Mouse (Mus musculus) adrenal gland, postnatal 4 days (tissue): Measurements from ENCODE around the gene Tgfb3. TPM values are rescaled to one million over a fixed set of nuclear protein-coding genes. Genes with fewer than 3 reads are reported as not detected.

Source experiments
- DNase-seq, 2 experiments: peaks; one replicate each; pipeline ENCODE4 v3.0.0; 2021 to 2022; ENCODE audit warnings: low spot score in 2 of 2, mixed read lengths in 2 of 2
- total RNA-seq, 2 experiments: library from RNA; stranded (reverse); gene quantifications; 2 replicates each; pipeline ENCODE4 v1.2.3; 2021

Tgfb3 gene
- total RNA-seq, 2 experiments from 2014 or later = 19.8 to 23.4 TPM

DNA sequence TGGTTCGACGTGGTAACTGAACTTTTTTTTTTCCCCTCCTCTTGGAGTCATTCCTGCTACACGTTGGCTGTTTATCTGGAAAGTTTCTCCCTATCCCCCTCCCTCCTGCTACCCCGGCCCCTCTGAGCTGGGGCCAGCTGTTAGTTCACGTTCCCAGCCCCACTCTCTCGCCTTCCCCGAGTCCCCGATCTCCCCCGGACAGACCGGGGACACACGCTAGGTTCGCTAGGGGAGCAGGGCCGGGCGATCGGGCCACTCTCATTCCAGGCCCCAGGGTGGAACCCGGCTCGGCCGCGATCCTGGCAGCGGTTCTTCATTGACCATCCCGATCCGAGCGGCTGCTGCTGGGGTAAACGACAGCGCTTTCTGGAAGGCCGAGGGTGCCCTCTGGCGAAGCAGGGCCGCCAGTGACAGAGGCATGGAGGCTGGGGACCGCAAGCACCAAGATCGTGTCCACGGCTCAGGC is 394 bp upstream of the Tgfb3 start:
- peak; percentile 81 to 86 for DNase-seq

DNA sequence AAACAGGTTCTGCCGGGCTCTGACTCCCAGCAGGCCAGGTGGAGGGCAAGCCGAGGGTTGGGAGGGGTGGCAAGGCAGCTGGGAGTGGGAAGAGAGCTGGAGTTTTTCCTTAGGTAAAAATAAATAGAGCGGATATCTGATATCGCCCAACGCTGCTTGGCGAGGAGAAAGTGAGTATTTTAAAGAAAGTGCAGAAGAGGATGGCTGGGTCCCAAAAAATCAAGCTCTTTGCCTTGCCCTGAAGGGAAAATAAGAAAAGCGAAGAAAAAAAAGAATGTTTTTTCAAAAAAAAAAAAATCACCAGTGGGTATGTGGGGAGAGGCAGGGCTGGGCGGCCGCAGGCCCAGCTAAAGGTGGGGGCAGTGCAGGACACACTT is 677 bp downstream of the Tgfb3 start:
- no peak for DNase-seq

DNA sequence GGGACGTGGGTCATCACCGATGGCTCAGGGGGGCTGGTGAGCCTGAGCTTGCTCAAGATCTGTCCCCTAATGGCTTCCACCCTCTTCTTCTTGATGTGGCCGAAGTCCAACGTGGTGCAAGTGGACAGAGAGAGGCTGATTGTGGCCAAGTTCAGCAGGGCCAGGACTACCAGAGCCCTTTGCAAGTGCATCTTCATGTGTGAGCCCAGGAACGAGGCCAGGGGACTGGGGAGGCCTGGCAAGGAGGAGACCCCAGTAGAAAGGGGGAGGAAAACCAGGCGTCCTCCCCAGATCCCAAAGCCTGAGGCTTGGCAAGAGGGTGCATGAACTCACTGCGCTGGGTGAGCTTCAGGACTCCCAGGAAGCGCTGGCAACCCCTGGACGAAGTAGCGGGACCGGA is 1.1 kb downstream of the Tgfb3 start:
- no peak for DNase-seq

DNA sequence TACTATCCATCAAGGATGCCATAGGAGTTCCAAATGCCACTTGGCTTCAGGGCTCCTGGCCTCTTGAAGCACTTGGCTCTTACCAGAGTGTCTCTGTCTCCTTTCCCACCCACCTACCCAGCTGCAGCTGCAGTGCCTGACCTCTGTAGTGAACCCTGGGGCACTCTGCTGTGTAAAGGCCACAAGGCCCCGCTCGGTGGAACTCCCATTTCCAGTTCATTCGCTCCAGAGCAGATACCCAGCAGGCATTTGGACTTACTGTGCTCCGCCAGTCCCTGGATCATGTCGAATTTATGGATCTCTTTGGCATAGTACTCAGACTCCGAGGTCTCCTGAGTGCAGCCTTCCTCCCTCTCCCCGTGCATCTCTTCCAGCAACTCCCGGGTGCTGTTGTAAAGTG is 1.5 kb downstream of the Tgfb3 start:
- no peak for DNase-seq

DNA sequence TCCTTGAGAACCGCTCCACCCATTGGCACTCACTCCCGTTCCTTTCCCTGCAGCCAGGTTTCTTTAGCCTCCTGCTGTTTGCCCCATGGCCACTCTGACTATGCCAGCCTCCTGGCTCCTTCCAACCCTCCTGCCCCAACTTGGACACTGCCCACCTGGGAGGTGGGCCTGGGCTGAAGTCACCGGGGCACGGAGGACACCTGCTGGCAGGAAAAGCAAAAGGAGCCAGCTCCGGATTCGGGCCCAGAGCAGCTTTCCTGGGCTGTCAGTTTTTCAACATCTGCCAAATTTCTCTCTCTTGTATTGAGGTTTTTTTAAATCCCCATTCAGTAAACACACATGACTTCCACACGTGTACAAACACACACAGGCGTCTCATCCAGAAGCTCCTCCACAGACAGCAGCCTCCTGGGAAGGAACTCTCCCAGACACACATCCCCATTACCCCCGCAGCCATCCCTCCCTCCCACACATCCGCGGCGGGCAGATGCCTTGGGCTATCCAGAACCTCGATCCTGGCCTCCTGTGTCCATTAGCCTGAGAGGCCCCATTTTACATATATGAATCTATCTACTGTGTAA is 2.4 kb downstream of the Tgfb3 start:
- no peak for DNase-seq

DNA sequence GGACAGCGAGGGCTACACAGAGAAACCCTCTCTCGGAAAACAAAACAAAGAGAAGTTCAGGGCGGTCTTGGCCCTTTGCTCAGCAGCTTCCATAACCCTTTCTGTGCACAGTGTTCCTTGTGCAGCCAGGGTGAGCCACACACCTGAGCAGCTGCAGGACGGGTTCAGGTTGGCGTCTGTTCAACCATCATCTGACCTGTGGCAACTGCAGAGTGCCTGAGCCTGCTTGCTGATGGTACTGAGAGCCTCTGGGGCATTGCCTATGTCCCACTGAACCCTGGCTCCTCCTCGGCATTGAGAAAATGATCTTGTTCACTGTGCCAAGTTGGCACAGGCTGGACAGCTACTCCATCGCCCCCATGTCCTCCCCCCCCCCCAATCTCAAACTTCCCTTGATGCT is 3.5 kb downstream of the Tgfb3 start:
- no peak for DNase-seq

DNA sequence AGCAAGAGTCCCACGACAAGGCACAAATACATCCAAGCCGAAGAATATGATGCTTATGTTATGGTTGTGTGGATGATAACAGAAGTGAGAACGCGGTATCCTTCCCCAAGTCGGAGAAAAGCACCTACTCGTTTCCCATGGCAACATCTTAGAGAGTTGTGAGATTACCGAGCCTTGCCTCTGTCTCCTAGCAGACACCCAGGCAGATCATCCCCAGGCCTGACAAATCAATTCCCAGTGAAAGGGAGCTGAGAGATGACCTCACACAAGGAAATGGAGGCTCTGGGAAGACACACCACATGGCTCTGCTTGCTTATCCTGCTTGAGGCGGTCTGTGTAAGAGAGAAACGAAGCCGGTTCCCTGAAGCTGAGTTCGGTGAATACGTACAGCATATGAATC is 4.2 kb downstream of the Tgfb3 start:
- DNase-seq = no peak

DNA sequence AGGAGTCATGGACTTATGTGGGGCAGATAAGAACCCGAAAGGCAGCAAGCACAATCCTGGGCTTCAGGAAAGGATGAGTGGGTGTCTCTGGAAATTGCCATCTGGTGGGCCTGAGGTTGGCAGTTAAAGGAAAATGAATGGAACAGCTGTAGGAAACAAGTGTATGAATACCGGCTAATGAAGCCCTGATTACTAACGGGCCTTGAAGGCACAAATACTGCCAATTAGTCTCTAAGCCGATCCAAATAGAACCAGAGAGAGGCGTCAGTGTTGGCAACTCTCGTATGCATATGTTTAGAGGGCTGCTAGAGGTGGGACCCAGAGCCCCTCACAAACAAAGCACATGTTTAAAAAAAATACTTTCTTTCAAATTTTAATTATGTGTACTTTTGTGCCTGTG is 7.4 kb downstream of the Tgfb3 start:
- DNase-seq = no peak

DNA sequence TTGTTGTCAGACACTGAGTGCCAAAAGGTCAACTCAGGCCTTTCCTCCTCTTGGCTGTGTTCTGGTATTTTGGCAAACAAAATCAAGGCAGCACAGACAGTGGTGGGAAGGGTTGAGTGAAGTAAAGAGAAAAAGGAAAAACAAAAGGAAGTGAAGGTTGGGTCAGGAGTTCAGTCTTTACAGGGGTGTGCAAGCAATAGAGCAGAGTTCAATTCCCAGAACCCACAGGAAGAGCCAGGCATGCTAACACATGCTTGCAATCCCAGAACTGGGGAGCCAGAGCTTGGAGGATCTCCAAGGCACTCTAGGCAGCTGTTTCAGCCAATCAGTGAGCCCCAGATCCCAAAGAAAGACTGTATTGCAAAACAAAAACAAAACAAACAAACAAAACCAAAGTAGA is 14.0 kb downstream of the Tgfb3 start:
- DNase-seq = no peak

DNA sequence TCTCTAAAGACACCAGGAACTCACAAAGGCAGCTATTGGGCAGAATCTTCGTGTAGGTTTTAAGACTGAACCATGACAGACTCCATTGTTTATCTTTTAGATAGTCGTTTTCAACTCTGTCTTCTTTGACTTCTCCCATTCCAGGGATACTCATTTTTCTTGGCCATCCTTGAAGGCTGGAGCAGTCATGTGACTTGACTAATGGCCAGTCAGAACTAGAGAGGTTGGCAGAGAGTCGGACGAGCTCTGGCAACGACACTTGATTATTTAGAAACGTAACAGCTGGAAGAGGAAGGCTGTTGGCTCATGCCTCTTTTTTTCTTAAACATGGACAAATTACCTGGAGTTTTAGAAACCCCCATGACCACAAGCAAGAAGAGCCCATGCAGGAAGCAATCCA is 19.5 kb downstream of the Tgfb3 start:
- no peak for DNase-seq

DNA sequence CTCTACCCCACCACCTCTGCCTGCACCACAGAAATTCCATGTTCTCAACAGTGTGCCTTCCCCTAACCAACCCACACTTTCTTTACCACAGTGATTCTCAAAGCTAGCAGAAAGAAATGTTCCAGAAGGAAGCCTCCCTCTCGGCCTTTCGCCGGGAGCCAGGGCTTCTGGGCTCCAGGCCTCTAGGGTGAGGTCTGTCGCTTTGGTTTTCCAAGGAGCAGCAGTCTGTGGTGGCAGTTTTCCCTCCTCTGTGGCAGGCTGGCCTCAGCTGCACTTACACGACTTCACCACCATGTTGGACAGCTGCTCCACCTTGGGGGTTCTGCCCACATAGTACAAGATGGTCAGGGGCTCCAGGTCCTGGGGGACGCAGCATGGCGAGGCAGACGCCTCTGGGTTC is 21.3 kb downstream of the Tgfb3 start:
- no peak for DNase-seq

DNA sequence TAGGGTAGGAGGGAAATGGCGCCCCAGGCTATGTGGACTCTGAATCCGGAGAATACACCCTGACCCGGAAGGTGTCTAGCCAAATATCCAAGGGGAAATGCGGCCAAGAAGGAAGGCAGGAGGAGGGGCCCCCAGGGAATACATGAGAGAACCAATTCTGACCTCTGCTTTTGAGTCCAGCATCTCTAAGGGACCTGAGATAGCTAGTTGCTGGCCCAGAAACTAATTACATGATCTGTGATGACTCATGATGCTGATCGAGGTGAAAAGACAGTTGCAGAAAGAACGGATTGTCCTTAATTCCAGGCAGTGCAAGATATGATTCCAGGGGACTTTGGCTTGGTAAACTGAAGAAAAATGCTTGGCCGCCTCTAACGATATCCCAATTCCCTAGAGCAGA is 21.9 kb downstream of the Tgfb3 start:
- no peak for DNase-seq

DNA sequence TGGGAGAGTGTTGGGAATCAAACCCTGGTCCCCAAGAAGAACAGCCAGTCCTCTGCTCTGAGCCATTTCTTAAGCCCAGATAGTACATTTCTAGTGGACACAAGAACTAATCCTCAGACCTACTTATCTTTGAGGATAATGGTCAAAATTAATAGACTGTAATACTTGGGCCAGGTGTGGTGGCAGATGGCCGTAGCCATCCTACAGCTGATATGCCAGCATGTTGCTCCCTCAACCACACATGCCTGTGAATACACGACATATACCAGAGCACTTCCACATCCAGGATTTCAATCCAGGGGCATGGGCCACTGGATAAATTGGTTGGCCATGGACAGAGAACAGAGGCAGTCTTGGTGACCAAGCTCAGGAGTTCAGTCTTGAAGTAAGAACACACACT is 23.5 kb downstream of the Tgfb3 start:
- no peak for DNase-seq

DNA sequence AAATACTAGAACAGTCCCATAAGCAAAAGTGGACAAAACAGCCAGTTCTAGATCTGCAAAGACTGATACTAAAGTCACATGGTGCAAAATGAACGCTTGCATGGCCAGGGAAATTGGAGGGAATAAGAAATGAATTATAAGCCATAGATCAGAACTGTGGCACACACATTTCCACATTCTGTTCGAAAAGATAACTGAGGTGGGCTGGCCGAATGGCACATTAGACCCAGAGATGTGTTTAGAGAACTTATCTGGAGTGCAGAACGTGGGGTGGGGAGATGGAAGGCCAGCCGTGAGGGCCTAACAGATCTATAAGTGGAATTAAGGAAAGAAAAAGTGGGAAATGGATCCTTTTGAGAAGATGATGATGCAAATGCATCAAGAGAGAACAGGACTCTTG is 27.4 kb downstream of the Tgfb3 start:
- no peak for DNase-seq

DNA sequence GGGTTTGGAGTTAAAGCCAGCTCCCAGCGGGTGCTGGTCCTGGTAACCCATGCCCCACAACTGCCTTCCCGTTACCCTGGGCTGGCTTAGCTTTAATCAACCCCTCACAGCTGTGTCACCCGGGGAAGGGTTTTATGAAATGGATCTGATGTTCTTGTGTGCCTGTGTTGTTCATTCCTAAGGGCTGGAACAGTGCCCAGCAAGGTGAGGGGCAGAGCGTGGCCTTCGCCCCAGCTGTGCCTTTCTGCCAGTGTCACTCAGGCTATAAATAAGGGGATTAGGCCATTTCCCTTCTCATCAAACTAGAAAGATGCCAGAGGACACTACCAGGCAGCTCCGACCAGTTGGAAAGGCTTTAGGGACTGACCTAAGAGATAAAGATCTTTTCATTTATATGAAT is 29.0 kb downstream of the Tgfb3 start:
- DNase-seq = no peak

DNA sequence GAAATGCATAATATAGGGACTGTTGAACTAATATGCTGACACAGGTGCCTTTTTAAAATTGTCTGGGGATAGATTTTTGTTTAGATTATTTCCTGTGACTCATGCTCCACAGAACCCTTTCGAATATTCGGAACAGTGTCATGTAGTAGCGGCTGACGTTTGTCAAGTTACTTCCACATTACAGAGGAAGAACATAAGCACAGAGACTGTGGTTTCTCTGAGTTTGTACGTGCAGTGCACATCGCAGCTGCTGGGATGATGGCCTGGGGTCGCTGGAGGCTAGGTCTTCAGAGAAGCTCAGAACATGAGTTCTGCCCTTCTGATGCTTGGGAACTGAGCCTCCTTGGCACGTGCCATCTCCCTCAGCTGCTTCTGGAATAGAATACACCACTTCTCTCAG is 31.5 kb downstream of the Tgfb3 start:
- DNase-seq = no peak

DNA sequence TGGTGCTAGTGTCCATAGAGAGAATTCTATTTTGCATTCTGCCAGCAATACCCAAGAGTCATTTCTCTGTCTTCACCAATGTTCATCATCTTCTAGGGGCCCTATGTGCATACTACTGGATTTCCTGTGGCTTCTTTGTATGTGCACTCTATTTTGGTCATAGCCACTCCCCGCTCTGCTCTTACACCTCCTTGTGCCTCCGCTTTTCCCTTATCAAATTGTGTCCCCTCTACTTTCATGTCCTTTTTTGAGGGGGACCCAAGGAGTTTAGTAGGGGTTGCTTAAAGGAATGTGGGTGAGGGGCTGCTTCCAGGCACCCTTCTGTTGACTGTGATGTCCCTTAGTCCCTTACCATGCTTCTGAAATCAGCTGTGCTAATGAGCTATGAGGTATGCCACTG is 32.1 kb downstream of the Tgfb3 start:
- DNase-seq = no peak

DNA sequence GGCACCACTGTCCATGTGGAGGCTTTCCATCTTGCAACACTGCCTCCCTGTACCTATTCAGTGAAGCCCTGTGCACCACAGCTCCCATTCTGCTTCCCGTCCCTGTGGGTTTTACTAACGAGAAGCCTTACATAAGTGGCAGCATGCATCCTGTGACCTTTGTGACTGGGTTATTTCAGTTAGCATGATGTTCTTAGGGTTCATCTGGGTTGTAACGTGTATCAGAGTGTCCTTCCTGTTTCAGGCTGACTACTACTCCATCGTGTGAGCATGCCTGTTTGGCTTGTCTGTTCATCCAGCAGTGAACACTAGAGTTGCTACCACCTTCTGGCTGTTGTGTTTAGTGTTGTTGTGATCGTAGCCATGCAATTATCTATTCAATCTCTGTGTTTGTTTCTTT is 32.7 kb downstream of the Tgfb3 start:
- DNase-seq = no peak

DNA sequence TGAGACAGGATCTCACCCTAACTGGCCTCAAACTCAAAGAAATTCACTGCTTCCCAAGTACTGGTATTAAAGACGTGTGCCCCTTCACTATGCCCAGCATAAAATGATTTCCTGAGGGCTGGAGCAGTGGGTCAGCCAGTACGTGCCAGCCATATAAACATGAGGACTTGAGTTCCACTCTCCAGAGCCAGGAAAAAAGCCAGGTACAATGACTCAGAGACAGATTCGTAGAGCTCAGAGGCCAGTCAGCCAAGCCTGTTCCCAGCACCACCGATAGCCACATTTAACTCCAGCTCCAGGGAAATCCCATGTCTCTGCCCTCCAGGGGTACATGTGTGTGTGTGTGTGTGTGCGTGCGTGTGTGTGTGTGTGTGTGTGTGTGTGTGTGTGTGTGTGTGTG is 39.1 kb downstream of the Tgfb3 start:
- no peak for DNase-seq

DNA sequence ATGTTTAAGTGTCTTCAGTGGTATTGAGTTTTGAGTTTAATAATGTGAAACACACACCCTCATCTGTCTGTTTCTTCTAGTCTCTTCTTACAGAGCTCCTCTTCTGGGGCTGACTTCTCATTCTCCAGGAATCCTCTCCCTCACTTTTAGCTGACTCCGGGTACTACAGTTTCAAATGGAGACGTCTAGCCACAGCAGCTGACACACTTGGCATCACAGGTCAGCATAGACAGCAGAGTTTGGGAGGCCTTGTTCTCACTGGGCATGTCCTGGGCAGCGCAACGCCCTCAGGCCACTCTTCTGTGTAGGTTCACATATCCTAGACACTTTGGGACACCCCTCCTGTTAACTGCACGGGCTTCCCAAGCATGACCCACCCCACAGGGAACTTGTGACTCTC is 39.8 kb downstream of the Tgfb3 start:
- no peak for DNase-seq

DNA sequence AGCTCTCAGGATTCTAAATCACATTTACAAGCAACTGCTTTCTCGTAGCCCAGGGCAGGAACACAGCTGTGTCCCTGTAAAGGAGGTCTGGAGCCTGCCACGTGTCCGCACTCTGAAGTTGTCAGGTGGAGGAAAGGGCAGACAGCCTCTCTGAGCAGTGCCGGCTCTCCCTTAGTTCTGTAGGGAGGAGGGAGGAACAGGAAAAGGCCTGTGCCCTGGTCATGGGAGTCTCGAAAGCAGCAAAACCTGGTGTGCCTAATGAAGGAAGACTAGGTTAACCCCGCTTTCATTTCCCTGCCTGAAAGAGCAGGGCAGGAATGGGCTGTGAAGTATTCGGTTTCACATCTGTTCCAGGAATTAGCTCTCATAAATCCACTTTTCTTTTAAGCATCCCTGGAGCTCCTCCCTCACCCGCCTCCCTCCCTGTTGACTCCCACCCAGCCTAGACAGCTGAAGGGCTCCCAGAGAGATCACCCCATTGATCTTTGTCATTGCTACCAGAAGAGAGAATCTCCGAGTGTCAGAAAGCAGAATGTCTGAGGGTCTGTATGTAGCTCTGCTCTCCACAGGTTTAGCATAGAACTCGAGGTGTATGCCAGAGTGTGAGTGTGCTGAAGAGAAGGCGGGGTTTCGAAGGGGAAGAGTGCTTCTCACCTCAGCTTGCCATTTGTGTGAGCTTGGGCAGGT is 41.5 kb downstream of the Tgfb3 start:
- DNase-seq = no peak

DNA sequence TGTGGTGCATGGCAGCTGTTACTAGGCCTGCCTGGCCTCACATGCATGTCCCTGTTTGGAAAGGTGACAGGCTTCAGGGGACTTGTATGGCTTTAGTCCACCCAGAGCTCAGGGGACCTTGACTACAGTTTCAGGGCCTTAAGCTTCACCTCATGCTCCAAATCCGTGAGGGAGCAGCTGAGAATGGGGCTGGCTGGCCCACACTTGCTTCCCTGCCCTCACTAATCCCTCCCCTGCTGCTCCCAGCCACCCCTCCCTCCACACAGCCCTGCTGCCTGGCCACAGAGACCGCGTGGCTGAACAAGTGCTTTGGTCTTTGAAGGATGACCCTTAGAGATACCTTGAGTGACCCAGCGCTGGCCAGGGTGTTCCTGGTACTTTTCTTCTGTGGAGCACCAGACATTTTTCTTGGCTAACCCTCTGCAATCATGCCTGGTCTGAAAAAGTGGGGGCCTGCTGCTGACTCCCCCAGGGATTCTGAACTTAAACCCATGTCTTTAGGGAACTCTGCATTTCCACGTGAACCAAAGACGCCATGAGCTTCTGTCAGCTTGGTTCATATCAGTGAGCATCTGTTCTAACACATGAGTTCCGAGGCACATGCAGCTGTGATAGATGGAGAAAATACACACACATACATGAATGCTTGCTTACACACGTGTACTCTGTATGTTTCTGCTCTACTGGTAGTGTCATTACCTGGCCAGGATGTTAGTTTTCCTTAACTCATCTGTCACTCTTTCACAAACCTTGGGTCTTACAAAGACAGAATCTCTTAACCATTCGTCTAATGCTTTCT is 42.3 kb downstream of the Tgfb3 start:
- no peak for DNase-seq

DNA sequence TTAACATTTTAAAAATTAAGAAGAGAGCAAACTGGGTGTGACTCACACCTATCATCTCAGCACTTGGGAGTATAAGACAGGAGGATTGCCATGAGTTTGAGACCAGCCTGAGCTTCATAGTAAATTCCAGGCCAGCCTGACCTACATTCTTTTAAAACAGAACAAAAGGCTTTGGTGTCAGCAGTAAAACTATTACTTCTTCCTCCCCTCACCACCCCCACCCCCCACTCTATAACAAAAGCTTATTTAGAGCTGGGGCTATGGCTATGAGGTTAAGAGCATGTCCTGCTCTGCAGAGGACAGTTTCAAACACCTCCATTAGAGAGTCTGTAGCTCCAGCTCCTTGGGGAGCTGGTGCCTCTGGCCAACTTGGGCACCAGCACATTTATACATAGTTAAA is 43.3 kb downstream of the Tgfb3 start:
- DNase-seq = no peak
